Mouse (Mus musculus) limb, embryonic 14.5 days (tissue): Measurements from ENCODE around the gene Mtif3. TPM values are rescaled to one million over a fixed set of nuclear protein-coding genes. Genes with fewer than 3 reads are reported as not detected.

Experiments used
- ATAC-seq: fragments of 200-750 bp; cut with Nextera tagmentation; 2 replicates; pipeline ENCODE4 v1.8.0; 2017; ENCODE audit warnings: low read depth, moderate number of reproducible peaks, moderate TSS enrichment; ENCODE audit not compliant: low FRiP score
- DNase-seq: peaks from one replicate; pipeline ENCODE4 v3.0.0-alpha.2; 2015; ENCODE audit warnings: low spot score
- H3K27ac ChIP-seq: fragments of 300-500 bp; sonication (generic); replicated peaks from 2 replicates; pipeline ENCODE4 v1.5.1; 2014; ENCODE audit warnings: low read depth, mild to moderate bottlenecking, low read length, moderate library complexity, mixed read lengths
- H3K27me3 ChIP-seq: fragments of 300-500 bp; sonication (generic); 2 replicates; pipeline ENCODE4 v1.6.1; 2014; ENCODE audit warnings: low read length, mixed read lengths; ENCODE audit not compliant: control insufficient read depth, insufficient read depth
- H3K36me3 ChIP-seq: fragments of 300-500 bp; sonication (generic); 2 replicates; pipeline ENCODE4 v1.6.1; 2014; ENCODE audit warnings: mild to moderate bottlenecking, low read length, moderate library complexity, mixed read lengths; ENCODE audit not compliant: control insufficient read depth, insufficient read depth
- H3K4me1 ChIP-seq: fragments of 300-500 bp; sonication (generic); 2 replicates; pipeline ENCODE4 v1.6.1; 2014; ENCODE audit warnings: antibody characterized with exemption, low read length, mixed read lengths; ENCODE audit not compliant: control insufficient read depth, insufficient read depth
- H3K4me2 ChIP-seq: fragments of 300-500 bp; sonication (generic); replicated peaks from 2 replicates; pipeline ENCODE4 v1.6.1; 2014; ENCODE audit warnings: low read depth, mild to moderate bottlenecking, low read length, moderate library complexity; ENCODE audit not compliant: severe bottlenecking
- H3K4me3 ChIP-seq: fragments of 300-500 bp; sonication (generic); replicated peaks from 2 replicates; pipeline ENCODE4 v1.5.1; 2014; ENCODE audit warnings: low read length
- H3K9ac ChIP-seq: fragments of 300-500 bp; sonication (generic); 2 replicates; pipeline ENCODE4 v1.6.1; 2014; ENCODE audit warnings: mild to moderate bottlenecking, low read depth, low read length, moderate library complexity; ENCODE audit not compliant: severe bottlenecking
- H3K9me3 ChIP-seq: fragments of 300-500 bp; sonication (generic); 2 replicates; pipeline ENCODE4 v1.6.1; 2016; ENCODE audit warnings: low read length; ENCODE audit not compliant: control insufficient read depth
- POLR2A ChIP-seq: fragments of 200-500 bp; IDR thresholded peaks from 2 replicates; pipeline ENCODE4 v1.8.0; 2012; ENCODE audit warnings: inconsistent platforms, mild to moderate bottlenecking, moderate library complexity, borderline replicate concordance; ENCODE audit not compliant: insufficient read depth, insufficient read length; ENCODE audit errors: extremely low read depth
- WGBS: fragments of 180-500 bp; shearing (Covaris S2); extraction: QIAGEN DNeasy Blood & Tissue Kit; methylation state at CpG from one replicate; pipeline ENCODE4 v1.1.7; 2014; 5-methylcytosine and 5-hydroxymethylcytosine counted together
- polyA plus RNA-seq, 2 experiments: library from polyadenylated mRNA; depleted of rRNA in 1 of 2; stranded (reverse) in 1 of 2; unstranded in 1 of 2; fragments of >200 nt; fragmentation: Nextera tagmentation in 1 of 2; extraction: Ambion mirVana in 1 of 2; gene quantifications; 2 replicates each; pipeline versions ENCODE4 v1.2.1 to v1.2.3; 2012 to 2014

Gene Mtif3
- polyA plus RNA-seq, 2 experiments, result 14.5 to 24.8 TPM

DNA sequence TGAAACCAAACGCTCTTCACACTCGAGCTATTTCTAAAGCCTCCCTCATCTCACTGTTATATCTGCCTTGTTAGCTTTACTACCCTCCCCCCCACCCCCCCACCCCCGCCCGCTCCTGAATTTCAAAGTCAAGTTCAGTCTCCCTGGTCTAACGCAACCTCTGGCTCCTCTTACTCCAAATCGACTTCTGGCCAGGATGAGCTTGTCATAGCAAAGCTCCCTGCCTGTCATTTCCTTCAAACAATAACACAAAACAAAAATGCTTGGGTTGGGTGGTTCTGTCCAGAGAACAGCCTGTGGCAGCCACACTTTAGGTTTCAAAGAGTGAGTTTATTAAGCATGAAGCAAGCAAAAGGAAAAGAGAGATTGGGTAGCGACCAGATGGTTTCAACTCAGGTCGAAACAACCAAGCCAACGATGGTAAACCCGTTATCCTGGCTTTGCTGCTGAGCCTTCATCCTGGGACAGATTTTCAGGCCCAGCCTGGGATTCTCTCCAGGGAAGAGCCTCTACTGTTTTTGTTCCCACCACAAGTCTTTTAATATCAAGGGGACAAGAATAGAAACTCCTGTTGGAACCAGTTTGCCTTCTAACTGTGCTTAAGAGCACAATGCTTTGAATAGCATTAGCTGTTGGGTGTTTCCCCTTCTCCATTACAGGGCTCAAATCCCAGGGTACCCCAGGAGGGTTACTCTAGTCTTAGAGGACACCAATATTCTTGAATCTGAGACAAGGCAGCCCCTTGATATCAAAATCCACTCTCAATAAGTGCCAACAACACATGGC lies 8.4 kb upstream of the Mtif3 start:
- WGBS, result 61% methylated on average over 10 of the region's 10 CpGs
- no peak for TF ChIP-seq POLR2A
- Histone ChIP-seq H3K36me3 (no peaks in the 10 kb centered on the region), H3K4me3 (no peak overlapping the region), H3K27me3 (no peaks in the 10 kb centered on the region), H3K4me2 (no peak overlapping the region), H3K4me1 (no peaks in the 10 kb centered on the region), H3K9me3 (no peaks in the 10 kb centered on the region), H3K9ac (no peak overlapping the region), H3K27ac (no peak overlapping the region)
- DNase-seq (no peak), ATAC-seq (no peak)

GRCm38 (mm10) chr5:146968695-146969393 lies 5.2 kb upstream of the Mtif3 start:
- no peak for ATAC-seq
- no peak for TF ChIP-seq POLR2A
- 69% methylated on average over 13 of the region's 13 CpGs for WGBS

GRCm38 (mm10) chr5:146963937-146964278 lies 308 bp upstream of the Mtif3 start:
- Histone ChIP-seq H3K9me3 (no peaks in the 10 kb centered on the region), H3K4me1 (peaks cover 9% of the 10 kb centered on the region), H3K27me3 (no peaks in the 10 kb centered on the region), H3K36me3 (peaks cover 15% of the 10 kb centered on the region), H3K9ac (peak overlapping the region; percentile 67), H3K27ac (no peak overlapping the region), H3K4me3 (peak overlapping the region; percentile 75), H3K4me2 (peak overlapping the region; percentile 47)
- 54% methylated on average over 8 of the region's 8 CpGs for WGBS
- ATAC-seq, result no peak
- TF ChIP-seq POLR2A, result no peak
- peak; percentile 27 for DNase-seq

More at GRCm38 (mm10) chr5:146968695-146969393, 5.2 kb upstream of the Mtif3 start:
- H3K4me1 ChIP-seq, result peaks cover 3% of the 10 kb centered on the region; the same call in 1 of the 2 replicates
- no peak for DNase-seq
- H3K4me2 ChIP-seq, result no peak overlapping the region
- no peaks in the 10 kb centered on the region for H3K9me3 ChIP-seq
- H3K27ac ChIP-seq, result no peak overlapping the region
- H3K36me3 ChIP-seq, result no peaks in the 10 kb centered on the region
- no peaks in the 10 kb centered on the region for H3K27me3 ChIP-seq
- no peak overlapping the region for H3K9ac ChIP-seq
- no peak overlapping the region for H3K4me3 ChIP-seq

DNA sequence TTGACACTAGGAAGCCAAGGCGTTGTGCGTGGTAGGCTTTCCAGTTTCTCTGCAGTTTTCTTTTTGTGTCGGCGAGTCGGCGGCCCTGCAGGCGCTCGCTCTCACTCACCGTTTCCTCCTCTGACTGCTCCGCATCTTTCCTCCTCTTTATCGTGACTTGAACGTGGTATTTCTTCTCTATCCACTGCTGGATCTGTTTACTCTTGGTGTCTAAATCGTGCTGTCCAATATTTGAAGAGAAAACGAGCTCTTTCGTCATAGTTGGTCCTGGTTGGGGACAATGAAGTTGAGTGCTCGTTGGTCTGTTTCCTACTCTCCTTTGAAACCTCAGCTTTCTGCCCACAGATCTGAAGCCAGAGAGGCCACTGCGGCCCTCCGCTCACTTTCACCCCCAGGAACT lies 6.9 kb downstream of the Mtif3 start:
- 93% methylated on average over 18 of the region's 18 CpGs for WGBS
- Histone ChIP-seq H3K4me2 (no peak overlapping the region), H3K27ac (no peak overlapping the region), H3K4me1 (no peaks in the 10 kb centered on the region), H3K9ac (no peak overlapping the region), H3K9me3 (no peaks in the 10 kb centered on the region), H3K27me3 (no peaks in the 10 kb centered on the region), H3K4me3 (no peak overlapping the region), H3K36me3 (peaks cover 83% of the 10 kb centered on the region)
- ATAC-seq (no peak), DNase-seq (no peak)
- TF ChIP-seq POLR2A, result no peak

DNA sequence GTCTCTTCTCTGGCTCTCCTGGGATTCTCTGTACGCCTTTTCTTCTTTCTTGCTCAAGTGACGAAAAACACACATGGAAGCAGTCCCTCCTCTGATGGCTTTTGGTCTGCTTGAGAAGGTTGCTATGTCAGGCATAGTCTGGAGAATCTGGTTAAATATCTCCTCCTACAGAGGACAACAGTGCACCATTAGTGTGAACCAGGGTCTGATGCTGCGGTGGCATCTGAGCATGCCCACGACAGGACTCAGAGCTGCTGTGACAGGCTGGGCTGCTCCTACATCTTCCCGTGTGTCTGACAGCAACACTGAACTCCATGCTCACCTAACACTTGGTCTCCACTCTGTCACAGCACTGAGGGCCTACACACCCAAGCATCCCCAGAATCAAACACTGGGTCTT lies 7.9 kb downstream of the Mtif3 start:
- Histone ChIP-seq H3K27me3 (no peaks in the 10 kb centered on the region), H3K9ac (no peak overlapping the region), H3K4me3 (no peak overlapping the region), H3K9me3 (no peaks in the 10 kb centered on the region), H3K4me1 (no peaks in the 10 kb centered on the region), H3K36me3 (peaks cover 89% of the 10 kb centered on the region), H3K27ac (no peak overlapping the region), H3K4me2 (no peak overlapping the region)
- DNase-seq, result no peak
- TF ChIP-seq POLR2A, result no peak
- WGBS, result 87% methylated on average over 5 of the region's 5 CpGs
- ATAC-seq, result no peak
